Mouse (Mus musculus): Measurements from ENCODE around the gene Gm11084. TPM values are rescaled to one million over a fixed set of nuclear protein-coding genes. Genes with fewer than 3 reads are reported as not detected.

Gm11084 gene
- polyA plus RNA-seq, 1 experiment = not detected

DNA sequence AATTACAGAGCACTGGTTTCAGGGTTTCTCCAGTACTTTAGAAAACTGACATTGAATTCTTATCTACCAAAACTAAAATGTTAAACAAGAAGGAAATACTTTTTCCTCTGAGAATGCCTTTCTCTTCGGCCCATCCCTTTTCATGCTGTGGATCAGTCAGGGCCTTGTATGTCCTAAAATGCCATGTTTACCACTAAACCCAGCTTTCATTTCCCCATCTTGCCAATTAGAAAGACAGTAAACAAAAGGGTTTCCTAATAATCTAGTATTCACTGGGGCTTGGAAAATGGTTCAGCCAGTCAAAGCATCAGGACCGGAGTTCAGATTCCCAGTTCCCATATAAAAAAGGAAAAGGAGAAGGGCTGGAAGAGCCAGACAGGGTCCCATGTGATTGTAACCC, 21.1 kb downstream of the Gm11084 start:
- H3K36me3 ChIP-seq (replicated peaks; ENCODE audit: low read length) = peaks cover 64% of the 10 kb centered on the region
- peaks cover 34% of the 10 kb centered on the region for H3K4me1 ChIP-seq
- TF ChIP-seq FLI1 (IDR thresholded peaks at IDR 0.05; ENCODE audit: low read length) (no peak), GATA1 (IDR thresholded peaks at IDR 0.05; ENCODE audit: borderline replicate concordance, low read length) (no peak)
- H3K9me3 ChIP-seq = 0 out of 2 replicates have a peak, but pooled peaks cover 3% of the 10 kb centered on the region
- no peak overlapping the region for H3K4me3 ChIP-seq (replicated peaks)
- no peaks in the 10 kb centered on the region for H3K27me3 ChIP-seq (replicated peaks)

DNA sequence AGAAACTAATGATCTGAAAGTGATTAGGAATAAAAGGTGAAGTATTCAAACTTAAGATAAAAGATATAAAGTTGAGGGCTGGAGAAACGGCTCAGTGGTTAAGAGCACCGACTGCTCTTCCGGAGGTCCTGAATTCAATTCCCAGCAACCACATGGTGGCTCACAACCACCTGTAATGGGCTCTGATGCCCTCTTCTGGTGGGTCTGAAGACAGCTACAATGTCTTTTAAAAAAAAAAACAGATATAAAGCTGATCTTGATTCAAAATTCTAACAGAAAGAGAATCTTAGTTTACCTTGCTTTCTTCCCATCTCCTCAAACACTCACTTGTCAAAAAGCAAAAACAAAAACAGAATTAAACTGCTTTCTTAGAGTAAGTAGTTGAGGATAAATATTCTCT, 30.1 kb downstream of the Gm11084 start:
- peaks cover 24% of the 10 kb centered on the region for H3K4me1 ChIP-seq
- TF ChIP-seq FLI1 (IDR thresholded peaks at IDR 0.05; ENCODE audit: low read length) = no peak
- TF ChIP-seq GATA1 (IDR thresholded peaks at IDR 0.05; ENCODE audit: borderline replicate concordance, low read length) = no peak
- peaks cover 83% of the 10 kb centered on the region for H3K36me3 ChIP-seq (replicated peaks; ENCODE audit: low read length)
- H3K4me3 ChIP-seq (replicated peaks) = no peak overlapping the region
- no peaks in the 10 kb centered on the region for H3K27me3 ChIP-seq (replicated peaks)
- H3K9me3 ChIP-seq = no peaks in the 10 kb centered on the region

DNA sequence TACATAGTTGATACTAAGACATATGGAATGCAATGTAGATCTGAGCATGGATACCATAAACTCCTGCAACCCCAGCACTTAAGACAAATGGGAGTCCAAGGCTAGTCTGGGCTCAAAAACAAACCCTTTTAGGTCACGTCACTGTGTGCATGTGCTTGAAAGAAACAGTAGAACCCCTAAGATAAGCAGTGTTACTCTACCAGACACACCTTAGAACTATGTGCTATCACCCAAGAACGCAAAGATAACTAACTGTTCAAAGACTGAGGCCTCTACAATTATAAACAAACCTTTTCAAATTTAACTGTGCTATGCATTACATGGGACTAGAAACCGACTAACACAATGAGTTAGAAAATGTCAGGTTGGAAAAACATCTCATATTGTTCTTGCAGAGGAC, 33.5 kb downstream of the Gm11084 start:
- H3K27me3 ChIP-seq (replicated peaks) = no peaks in the 10 kb centered on the region
- H3K4me1 ChIP-seq = peaks cover 29% of the 10 kb centered on the region
- no peaks in the 10 kb centered on the region for H3K9me3 ChIP-seq
- no peak overlapping the region for H3K4me3 ChIP-seq (replicated peaks)
- no peak for TF ChIP-seq GATA1 (IDR thresholded peaks at IDR 0.05; ENCODE audit: borderline replicate concordance, low read length)
- TF ChIP-seq FLI1 (IDR thresholded peaks at IDR 0.05; ENCODE audit: low read length) = no peak
- H3K36me3 ChIP-seq (replicated peaks; ENCODE audit: low read length) = peaks cover 75% of the 10 kb centered on the region

DNA sequence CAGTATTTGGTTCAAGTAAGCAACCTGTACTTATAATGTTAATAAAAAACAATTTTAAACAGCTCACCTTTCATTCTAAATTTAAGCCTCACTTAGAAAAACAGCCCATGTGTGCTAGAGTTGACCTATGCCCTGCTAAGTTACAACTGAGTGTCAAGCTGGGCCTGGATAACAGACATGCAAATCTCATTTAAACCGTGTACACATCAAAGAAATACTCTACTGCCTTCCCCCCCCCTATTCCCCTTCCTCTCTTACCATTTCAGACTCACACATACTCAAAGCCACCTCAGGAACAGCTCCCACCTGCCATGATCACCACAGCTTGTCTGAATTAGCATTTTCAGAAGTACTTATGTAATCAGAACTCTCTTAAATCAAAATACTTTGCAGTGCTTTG, 50.6 kb downstream of the Gm11084 start:
- Histone ChIP-seq H3K9me3 (no peaks in the 10 kb centered on the region), H3K36me3 (replicated peaks; ENCODE audit: low read length) (peaks cover 59% of the 10 kb centered on the region), H3K27me3 (replicated peaks) (no peaks in the 10 kb centered on the region), H3K4me3 (replicated peaks) (no peak overlapping the region), H3K4me1 (no peaks in the 10 kb centered on the region)
- TF ChIP-seq FLI1 (IDR thresholded peaks at IDR 0.05; ENCODE audit: low read length) (no peak), GATA1 (IDR thresholded peaks at IDR 0.05; ENCODE audit: borderline replicate concordance, low read length) (no peak)

DNA sequence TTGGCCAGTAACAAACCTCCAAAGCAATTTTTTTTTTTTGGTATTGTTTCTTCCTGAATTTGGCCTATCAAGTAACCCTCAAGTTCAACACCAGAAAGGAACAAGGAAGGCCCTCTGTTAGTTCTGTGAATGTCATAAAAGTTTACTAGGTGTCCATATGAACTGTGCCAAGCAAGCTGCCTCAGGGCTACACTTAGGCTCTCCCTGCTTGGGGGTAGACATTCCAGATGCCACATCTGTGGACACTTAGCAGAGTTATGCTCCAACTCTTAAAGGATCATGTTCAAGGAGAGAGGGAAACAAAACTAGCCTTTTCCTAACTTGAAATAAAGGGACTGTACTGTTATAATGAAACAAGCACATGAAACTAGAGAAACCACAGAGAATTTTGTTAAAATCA, 54.3 kb downstream of the Gm11084 start:
- TF ChIP-seq GATA1 (IDR thresholded peaks at IDR 0.05; ENCODE audit: borderline replicate concordance, low read length) (no peak), FLI1 (IDR thresholded peaks at IDR 0.05; ENCODE audit: low read length) (no peak)
- Histone ChIP-seq H3K4me3 (replicated peaks) (no peak overlapping the region), H3K27me3 (replicated peaks) (no peaks in the 10 kb centered on the region), H3K9me3 (no peaks in the 10 kb centered on the region), H3K36me3 (replicated peaks; ENCODE audit: low read length) (peaks cover 22% of the 10 kb centered on the region), H3K4me1 (no peaks in the 10 kb centered on the region)

DNA sequence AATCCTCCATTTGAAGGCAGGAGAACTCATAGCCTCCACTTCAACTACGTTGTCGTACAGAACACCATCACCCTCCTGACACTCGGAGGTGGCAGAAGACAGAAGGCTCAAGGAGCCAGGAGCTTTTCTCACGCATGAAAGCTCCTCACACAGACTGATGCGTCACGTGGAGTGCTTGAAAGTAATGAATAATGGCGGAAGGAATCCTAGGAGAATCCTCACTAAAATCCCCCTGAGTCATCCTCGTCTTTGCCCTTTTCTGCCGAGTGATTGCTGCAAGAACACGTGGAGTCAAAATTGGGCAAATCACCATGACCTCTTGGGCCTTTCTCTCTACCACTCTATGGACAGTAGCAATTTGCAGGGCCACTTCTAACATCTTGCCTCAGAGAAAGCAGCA, 61.5 kb downstream of the Gm11084 start:
- H3K27me3 ChIP-seq (replicated peaks) = no peaks in the 10 kb centered on the region
- no peak overlapping the region for H3K4me3 ChIP-seq (replicated peaks)
- H3K36me3 ChIP-seq (replicated peaks; ENCODE audit: low read length) = no peaks in the 10 kb centered on the region
- TF ChIP-seq GATA1 (IDR thresholded peaks at IDR 0.05; ENCODE audit: borderline replicate concordance, low read length) = no peak
- TF ChIP-seq FLI1 (IDR thresholded peaks at IDR 0.05; ENCODE audit: low read length) = no peak
- H3K9me3 ChIP-seq = peaks cover 12% of the 10 kb centered on the region; the same call in 1 of the 2 replicates
- H3K4me1 ChIP-seq = no peaks in the 10 kb centered on the region

Other genes with a start within 250 kb of the Gm11084 start
- gene Sp3, start 6.3 kb downstream of the Gm11084 start, polyA plus RNA-seq (2012; ENCODE audit: insufficient read depth, low replicate concordance) = 2.3 and 2.5 TPM in 2 replicates
- gene Ola1, start 232.2 kb upstream of the Gm11084 start, polyA plus RNA-seq (2012; ENCODE audit: insufficient read depth, low replicate concordance) = 25.8 and 26.7 TPM in 2 replicates